Mouse (Mus musculus) liver, embryonic 11.5 days (tissue): ENCODE results near the gene Slc6a3. TPM values are rescaled to one million over a fixed set of nuclear protein-coding genes. Genes with fewer than 3 reads are reported as not detected.

Experiments
- ATAC-seq: fragments of 200-750 bp; cut with Nextera tagmentation; replicated peaks from 2 replicates; pipeline ENCODE4 v1.8.0; 2017; ENCODE audit warnings: moderate number of reproducible peaks, mild to moderate bottlenecking, moderate TSS enrichment, moderate library complexity; ENCODE audit not compliant: low FRiP score
- DNase-seq: peaks from one replicate; pipeline ENCODE4 v3.0.0-alpha.2; 2017; ENCODE audit warnings: low spot score
- H3K27ac ChIP-seq: fragments of 300-500 bp; sonication (generic); 2 replicates; pipeline ENCODE4 v1.5.1; 2014; ENCODE audit warnings: mild to moderate bottlenecking, low read depth, low read length, control low read depth
- H3K27me3 ChIP-seq: fragments of 300-500 bp; sonication (generic); replicated peaks from 2 replicates; pipeline ENCODE4 v1.6.1; 2014; ENCODE audit warnings: low read length, mixed read lengths; ENCODE audit not compliant: control insufficient read depth, insufficient read depth
- H3K36me3 ChIP-seq: fragments of 300-500 bp; sonication (generic); 2 replicates; pipeline ENCODE4 v1.6.1; 2014; ENCODE audit warnings: mild to moderate bottlenecking, low read length, moderate library complexity, mixed read lengths; ENCODE audit not compliant: control insufficient read depth, insufficient read depth
- H3K4me1 ChIP-seq: fragments of 300-500 bp; sonication (generic); replicated peaks from 2 replicates; pipeline ENCODE4 v1.6.1; 2014; ENCODE audit warnings: low read length, mixed read lengths; ENCODE audit not compliant: control insufficient read depth, insufficient read depth
- H3K4me2 ChIP-seq: fragments of 300-500 bp; sonication (generic); 2 replicates; pipeline ENCODE4 v1.6.1; 2014; ENCODE audit warnings: mild to moderate bottlenecking, control low read depth, moderate library complexity
- H3K4me3 ChIP-seq: fragments of 300-500 bp; sonication (generic); 2 replicates; pipeline ENCODE4 v1.5.1; 2014; ENCODE audit warnings: low read depth, low read length, control low read depth
- H3K9ac ChIP-seq: fragments of 300-500 bp; sonication (generic); 2 replicates; pipeline ENCODE4 v1.6.1; 2014; ENCODE audit warnings: low read depth, low read length, control low read depth
- H3K9me3 ChIP-seq: fragments of 300-500 bp; sonication (generic); 2 replicates; pipeline ENCODE4 v1.6.1; 2016; ENCODE audit warnings: low read length, inconsistent platforms, mixed read lengths; ENCODE audit not compliant: control insufficient read depth
- WGBS: fragments of 180-500 bp; shearing (Covaris S2); extraction: QIAGEN DNeasy Blood & Tissue Kit; methylation state at CpG from one replicate; pipeline ENCODE4 v1.1.7; 2014; 5-methylcytosine and 5-hydroxymethylcytosine counted together
- polyA plus RNA-seq: library from polyadenylated mRNA; unstranded; fragments of >200 nt; fragmentation: Nextera tagmentation; extraction: Ambion mirVana; gene quantifications from 2 replicates; pipeline ENCODE4 v1.2.1, GENCODE M21; 2014

The Slc6a3 gene
- polyA plus RNA-seq, result 0.70 and 1.2 TPM in 2 replicates

DNA sequence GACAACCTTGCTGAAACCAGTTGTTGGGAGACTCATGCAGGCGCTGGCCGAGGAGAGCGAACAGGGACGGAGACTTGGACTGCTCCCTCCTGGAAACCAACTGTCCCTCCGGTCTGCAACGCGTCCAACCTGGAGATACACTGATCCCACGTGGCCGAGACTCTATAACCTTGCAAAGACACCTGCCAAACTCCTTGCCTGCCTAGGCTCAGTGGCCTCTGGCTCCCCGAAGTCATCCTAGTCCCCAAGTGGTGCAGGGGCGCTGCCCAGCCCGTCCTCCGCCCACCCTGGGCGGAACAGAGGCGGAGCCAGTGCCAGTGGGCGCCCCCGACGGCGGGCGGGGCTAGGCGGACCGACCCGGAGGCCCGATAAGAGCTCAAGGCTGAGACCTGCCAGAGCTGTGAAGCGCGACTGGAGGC lies at the start of gene Slc6a3:
Slc6a3 (plus strand) TSS at position 345 of the 419 bp plus-strand sequence.
- H3K36me3 ChIP-seq, result no peaks in the 10 kb centered on the region
- H3K4me3 ChIP-seq, result peak within 1 kb of the TSS; percentile 50
- peaks cover 8% of the 10 kb centered on the region for H3K4me1 ChIP-seq
- peak within 1 kb of the TSS; percentile 4 for H3K9ac ChIP-seq
- H3K9me3 ChIP-seq, result no peaks in the 10 kb centered on the region
- no peak within 1 kb of the TSS for H3K27ac ChIP-seq
- ATAC-seq, result peak; percentile 97
- under 1% methylated on average over 26 of the region's 26 CpGs for WGBS
- peak within 1 kb of the TSS; percentile 88 for H3K4me2 ChIP-seq
- H3K27me3 ChIP-seq, result peaks cover 36% of the 10 kb centered on the region
- DNase-seq, result peak; percentile 80

DNA sequence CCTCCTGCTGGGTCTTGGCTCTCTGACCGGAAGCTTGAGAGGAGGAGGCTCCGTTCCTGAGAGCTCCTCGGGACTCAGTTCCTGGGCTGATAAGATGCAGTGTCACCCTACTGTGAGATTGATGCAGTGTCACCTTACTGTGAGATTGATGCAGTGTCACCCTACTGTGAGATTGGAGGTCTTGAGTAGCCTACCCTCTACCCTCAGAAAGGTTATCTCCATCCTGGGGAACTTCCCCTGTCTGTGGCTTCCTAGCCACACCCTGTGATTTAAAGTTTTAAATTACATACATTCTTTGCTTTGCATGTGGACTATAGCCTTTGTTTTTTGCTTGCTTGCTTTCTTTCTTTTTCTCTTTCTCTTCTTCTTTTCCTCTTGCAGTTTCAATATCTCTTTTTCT lies 48.4 kb upstream of the Slc6a3 start:
- Histone ChIP-seq H3K9me3 (no peaks in the 10 kb centered on the region), H3K9ac (no peak overlapping the region), H3K4me2 (no peak overlapping the region), H3K27me3 (no peaks in the 10 kb centered on the region), H3K36me3 (peaks cover 54% of the 10 kb centered on the region), H3K4me3 (no peak overlapping the region), H3K4me1 (peaks cover 40% of the 10 kb centered on the region), H3K27ac (no peak overlapping the region)
- DNase-seq (no peak), ATAC-seq (no peak)
- WGBS, result 35% methylated on average over 3 of the region's 3 CpGs

DNA sequence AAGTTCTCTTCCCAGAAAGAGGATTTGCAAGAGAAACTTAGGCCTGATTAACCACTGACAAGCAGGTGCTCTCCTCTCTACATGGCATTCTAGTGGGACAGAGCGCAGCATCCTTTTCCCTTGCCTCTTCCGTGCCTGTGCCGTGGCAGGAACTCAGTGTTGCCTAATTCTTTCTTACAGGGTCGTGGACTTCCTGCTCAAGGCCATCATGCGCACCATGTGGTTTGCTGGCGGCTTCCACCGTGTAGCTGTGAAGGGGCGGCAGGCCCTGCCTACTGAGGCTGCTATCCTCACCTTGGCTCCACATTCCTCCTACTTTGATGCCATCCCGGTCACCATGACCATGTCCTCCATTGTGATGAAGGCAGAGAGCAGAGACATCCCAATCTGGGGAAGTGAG lies 47.8 kb upstream of the Slc6a3 start:
- Histone ChIP-seq H3K9me3 (no peaks in the 10 kb centered on the region), H3K36me3 (peaks cover 55% of the 10 kb centered on the region), H3K4me3 (no peak overlapping the region), H3K27ac (no peak overlapping the region), H3K4me1 (peaks cover 37% of the 10 kb centered on the region), H3K27me3 (no peaks in the 10 kb centered on the region), H3K4me2 (no peak overlapping the region), H3K9ac (no peak overlapping the region)
- DNase-seq, result no peak
- no peak for ATAC-seq
- WGBS, result 72% methylated on average over 9 of the region's 9 CpGs

DNA sequence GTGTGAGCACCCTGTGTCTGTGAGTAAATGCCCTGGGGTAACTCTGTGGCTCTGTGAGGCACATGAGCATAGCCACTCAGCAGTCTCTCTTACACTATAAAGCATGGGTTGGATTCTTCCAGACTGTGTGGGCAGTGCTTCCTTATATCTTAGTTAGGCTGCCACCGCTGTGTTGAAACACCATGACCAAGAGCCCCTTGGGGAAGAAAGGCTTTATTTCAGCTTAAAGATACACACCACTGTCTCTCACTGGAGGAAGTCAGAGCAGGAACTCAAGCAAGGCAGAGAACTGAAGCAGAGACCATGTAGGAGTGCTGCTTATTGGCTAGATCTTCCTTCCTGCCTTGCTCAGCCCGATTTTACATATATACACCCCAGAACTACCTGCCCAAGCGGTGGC lies 46.6 kb upstream of the Slc6a3 start:
- H3K4me2 ChIP-seq, result no peak overlapping the region
- ATAC-seq, result no peak
- no peak overlapping the region for H3K27ac ChIP-seq
- peaks cover 60% of the 10 kb centered on the region for H3K36me3 ChIP-seq
- H3K9ac ChIP-seq, result no peak overlapping the region
- H3K4me3 ChIP-seq, result no peak overlapping the region
- 80% methylated on average over 3 of the region's 3 CpGs for WGBS
- peaks cover 35% of the 10 kb centered on the region for H3K4me1 ChIP-seq
- H3K27me3 ChIP-seq, result no peaks in the 10 kb centered on the region
- no peak for DNase-seq
- H3K9me3 ChIP-seq, result no peaks in the 10 kb centered on the region

DNA sequence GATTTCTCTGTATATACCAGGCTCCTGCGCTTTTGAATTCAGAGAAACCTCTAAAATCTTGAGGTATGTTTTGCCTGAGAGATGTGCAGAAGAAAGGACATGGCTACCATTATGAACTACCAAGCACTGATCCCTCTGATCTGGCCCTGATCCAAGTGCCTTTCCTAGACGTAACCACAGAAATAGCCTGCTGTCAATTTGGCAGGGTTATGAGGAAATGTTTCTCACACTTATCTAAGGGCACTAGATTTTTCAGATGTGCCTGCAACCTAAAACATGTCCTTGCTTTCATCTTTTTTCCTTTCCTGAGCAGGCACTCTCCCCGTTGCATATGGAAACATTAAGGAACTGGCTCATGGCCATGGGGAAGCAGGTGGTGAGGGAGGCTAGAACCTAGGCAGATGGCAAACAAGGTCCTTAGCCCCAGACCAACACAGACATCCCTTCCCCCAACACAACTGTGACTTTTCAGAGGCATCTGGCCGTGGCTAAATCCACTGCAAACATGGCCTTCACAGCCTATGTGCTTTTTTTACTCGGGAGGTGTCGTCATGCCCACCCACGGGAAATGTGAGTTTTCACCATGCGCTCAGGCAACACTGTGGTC lies 45.9 kb upstream of the Slc6a3 start:
- ATAC-seq (no peak), DNase-seq (no peak)
- Histone ChIP-seq H3K9ac (no peak overlapping the region), H3K27me3 (no peaks in the 10 kb centered on the region), H3K4me2 (no peak overlapping the region), H3K27ac (no peak overlapping the region), H3K36me3 (peaks cover 60% of the 10 kb centered on the region), H3K4me1 (peaks cover 36% of the 10 kb centered on the region), H3K9me3 (no peaks in the 10 kb centered on the region), H3K4me3 (no peak overlapping the region)
- 86% methylated on average over 8 of the region's 8 CpGs for WGBS

DNA sequence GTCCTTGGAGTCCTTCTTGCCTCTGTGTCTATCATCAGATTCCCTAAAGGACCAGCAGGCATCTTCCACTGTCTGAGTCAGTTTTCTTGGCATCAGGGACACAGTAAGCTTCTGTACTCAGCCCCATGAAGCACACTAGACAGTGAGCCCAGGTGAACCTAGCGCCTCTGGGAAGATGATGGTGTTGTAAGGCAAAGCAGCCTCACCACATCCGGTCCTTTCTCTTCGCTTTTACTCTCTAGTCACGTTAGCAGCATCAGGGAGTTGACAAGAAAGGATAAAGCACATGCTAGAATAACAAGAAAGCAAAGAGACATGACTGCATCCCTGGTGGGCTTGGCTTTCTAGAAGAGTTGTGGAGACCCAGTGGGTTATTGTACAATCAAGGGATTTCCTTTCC lies 43.4 kb upstream of the Slc6a3 start:
- WGBS, result 93% methylated on average over 4 of the region's 4 CpGs
- Histone ChIP-seq H3K27me3 (no peaks in the 10 kb centered on the region), H3K27ac (no peak overlapping the region), H3K4me3 (no peak overlapping the region), H3K4me2 (no peak overlapping the region), H3K4me1 (peaks cover 40% of the 10 kb centered on the region), H3K9ac (no peak overlapping the region), H3K36me3 (peaks cover 59% of the 10 kb centered on the region), H3K9me3 (no peaks in the 10 kb centered on the region)
- no peak for DNase-seq
- no peak for ATAC-seq

DNA sequence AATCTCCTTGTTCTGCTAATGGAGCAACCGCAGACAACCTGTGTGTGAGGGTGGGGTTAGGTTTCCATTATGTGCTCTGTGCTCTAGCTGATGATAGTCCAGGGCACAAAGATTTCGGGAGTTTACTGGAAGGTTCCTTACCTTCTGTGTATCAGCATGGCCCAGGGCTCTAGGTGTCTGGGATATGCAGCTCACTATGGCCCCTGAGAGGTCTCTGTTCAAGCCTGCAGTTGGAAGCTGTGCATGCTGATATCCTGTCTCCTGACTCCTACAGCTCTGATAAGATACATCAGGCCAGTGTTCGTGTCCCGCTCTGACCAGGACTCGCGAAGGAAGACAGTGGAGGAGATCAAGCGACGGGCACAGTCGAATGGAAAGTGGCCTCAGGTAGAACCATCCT lies 42.0 kb upstream of the Slc6a3 start:
- Histone ChIP-seq H3K4me2 (no peak overlapping the region), H3K4me1 (peaks cover 51% of the 10 kb centered on the region), H3K27me3 (no peaks in the 10 kb centered on the region), H3K9me3 (no peaks in the 10 kb centered on the region), H3K4me3 (no peak overlapping the region), H3K9ac (0 out of 2 replicates have a peak overlapping the region, but pooled peaks have one; percentile 6), H3K36me3 (peaks cover 64% of the 10 kb centered on the region), H3K27ac (peak overlapping the region; percentile 49; the same call in 1 of the 2 replicates)
- WGBS, result 73% methylated on average over 9 of the region's 9 CpGs
- DNase-seq, result no peak
- ATAC-seq, result peak; percentile 55

DNA sequence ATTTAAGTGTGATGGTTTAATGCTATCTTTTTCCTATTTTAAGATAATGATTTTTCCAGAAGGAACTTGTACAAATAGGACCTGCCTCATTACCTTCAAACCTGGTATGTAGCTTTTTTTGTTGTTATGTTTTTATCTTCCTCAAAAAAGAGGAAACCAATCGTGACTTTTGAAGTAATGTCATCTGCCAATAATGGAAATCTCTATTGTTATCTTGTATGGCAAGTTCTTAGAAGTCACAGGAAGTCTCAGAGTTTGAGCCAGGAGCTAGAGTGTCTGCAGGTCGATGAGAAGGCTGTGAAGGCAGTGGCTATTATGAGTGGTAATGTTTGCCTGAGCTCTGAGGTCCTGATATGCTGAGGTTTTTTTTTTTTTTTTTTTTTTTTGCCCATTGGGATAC lies 40.4 kb upstream of the Slc6a3 start:
- ATAC-seq, result no peak
- H3K9me3 ChIP-seq, result no peaks in the 10 kb centered on the region
- H3K9ac ChIP-seq, result no peak overlapping the region
- 54% methylated on average over 2 of the region's 2 CpGs for WGBS
- H3K4me3 ChIP-seq, result no peak overlapping the region
- H3K4me2 ChIP-seq, result no peak overlapping the region
- no peak overlapping the region for H3K27ac ChIP-seq
- no peak for DNase-seq
- H3K4me1 ChIP-seq, result peaks cover 58% of the 10 kb centered on the region
- no peaks in the 10 kb centered on the region for H3K27me3 ChIP-seq
- H3K36me3 ChIP-seq, result peaks cover 64% of the 10 kb centered on the region

DNA sequence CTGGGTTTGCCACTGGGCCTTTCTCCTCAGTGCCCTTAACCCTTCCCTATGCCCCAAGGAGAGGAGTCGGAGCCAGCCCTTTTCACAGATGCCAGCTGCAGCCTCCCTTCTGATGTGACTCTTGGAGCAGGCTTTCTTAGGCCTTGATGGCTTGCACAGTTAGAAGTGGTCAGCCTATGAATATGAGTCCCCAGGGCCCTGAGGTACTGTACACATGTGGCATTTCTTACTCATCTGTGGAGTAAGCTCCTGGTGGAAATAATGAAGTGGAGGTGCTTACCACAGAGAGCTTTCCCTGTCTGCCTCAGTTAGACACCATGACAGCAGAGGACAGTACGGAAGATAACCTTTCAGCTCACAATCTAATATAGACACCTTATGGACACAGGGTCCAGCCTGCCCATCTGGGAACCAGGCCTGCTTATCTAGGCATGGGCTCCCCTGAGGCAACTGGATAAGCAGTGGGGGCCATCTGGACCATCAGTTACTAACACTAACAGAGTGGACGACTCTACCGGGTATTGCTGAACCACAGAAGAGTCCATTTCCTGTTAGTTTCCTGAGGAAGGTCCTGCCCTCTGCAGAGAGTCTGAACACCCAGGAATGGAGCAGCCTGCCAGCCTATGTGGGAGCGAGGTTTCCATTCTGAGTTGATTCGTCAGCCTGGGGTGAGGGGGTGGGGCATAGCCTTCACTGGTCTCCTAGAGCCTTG lies 36.5 kb upstream of the Slc6a3 start:
- no peaks in the 10 kb centered on the region for H3K27me3 ChIP-seq
- H3K4me3 ChIP-seq, result no peak overlapping the region
- H3K9me3 ChIP-seq, result no peaks in the 10 kb centered on the region
- peak overlapping the region; percentile 31; the same call in 1 of the 2 replicates for H3K9ac ChIP-seq
- ATAC-seq (peak; percentile 92), DNase-seq (peak; percentile 49)
- WGBS, result 46% methylated on average over 6 of the region's 6 CpGs
- peak overlapping the region; percentile 85 for H3K27ac ChIP-seq
- H3K36me3 ChIP-seq, result peaks cover 50% of the 10 kb centered on the region
- H3K4me2 ChIP-seq, result peak overlapping the region; percentile 5
- H3K4me1 ChIP-seq, result peaks cover 43% of the 10 kb centered on the region
